Mouse (Mus musculus): ENCODE data around the gene Exoc6. TPM values are rescaled to one million over a fixed set of nuclear protein-coding genes. Genes with fewer than 3 reads are reported as not detected.

The Exoc6 gene
- polyA plus RNA-seq, 1 experiment from 2014 or later, result 18.9 TPM

- 77% methylated on average over 12 of the region's 12 CpGs for WGBS (ENCODE audit: insufficient replicate concordance)
- ATAC-seq (no peak), DNase-seq (no peak)
- TF ChIP-seq EP300 (IDR thresholded peaks at IDR 0.05; ENCODE audit: low read depth) (no peak), CTCF (IDR thresholded peaks at IDR 0.05; ENCODE audit: low read depth) (no peak)
- Histone ChIP-seq H3K4me3 (ENCODE audit: low read depth, low read length) (no peak overlapping the region), H3K9me3 (ENCODE audit: low read length) (no peaks in the 10 kb centered on the region), H3K4me1 (ENCODE audit: insufficient read depth) (no peaks in the 10 kb centered on the region), H3K36me3 (replicated peaks; ENCODE audit: insufficient read depth, low read length) (no peaks in the 10 kb centered on the region), H3K27ac (ENCODE audit: low read depth) (no peak overlapping the region), H3K9ac (replicated peaks) (no peak overlapping the region), H3K27me3 (ENCODE audit: insufficient read depth, low read length) (no peaks in the 10 kb centered on the region), H3K4me2 (ENCODE audit: low read depth, low read length) (no peak overlapping the region)
Observed at GRCm38 (mm10) chr19:37716524-37717175, 166.4 kb downstream of the Exoc6 start.

GRCm38 (mm10) chr19:37719166-37719565, 168.9 kb downstream of the Exoc6 start:
- no peak overlapping the region for H3K4me2 ChIP-seq (ENCODE audit: low read depth, low read length)
- no peaks in the 10 kb centered on the region for H3K27me3 ChIP-seq (ENCODE audit: insufficient read depth, low read length)
- H3K9me3 ChIP-seq (ENCODE audit: low read length), result no peaks in the 10 kb centered on the region
- no peak for DNase-seq
- H3K9ac ChIP-seq (replicated peaks), result no peak overlapping the region
- H3K27ac ChIP-seq (ENCODE audit: low read depth), result no peak overlapping the region
- H3K4me3 ChIP-seq (ENCODE audit: low read depth, low read length), result no peak overlapping the region
- no peaks in the 10 kb centered on the region for H3K4me1 ChIP-seq (ENCODE audit: insufficient read depth)
- no peak for TF ChIP-seq EP300 (IDR thresholded peaks at IDR 0.05; ENCODE audit: low read depth)
- TF ChIP-seq CTCF (IDR thresholded peaks at IDR 0.05; ENCODE audit: low read depth), result no peak
- ATAC-seq, result no peak
- H3K36me3 ChIP-seq (replicated peaks; ENCODE audit: insufficient read depth, low read length), result no peaks in the 10 kb centered on the region
- WGBS (ENCODE audit: insufficient replicate concordance), result 27% methylated on average over 1 of the region's 1 CpGs

GRCm38 (mm10) chr19:37724591-37724990, 174.4 kb downstream of the Exoc6 start:
- TF ChIP-seq EP300 (IDR thresholded peaks at IDR 0.05; ENCODE audit: low read depth) (no peak), CTCF (IDR thresholded peaks at IDR 0.05; ENCODE audit: low read depth) (no peak)
- Histone ChIP-seq H3K9me3 (ENCODE audit: low read length) (no peaks in the 10 kb centered on the region), H3K27me3 (ENCODE audit: insufficient read depth, low read length) (no peaks in the 10 kb centered on the region), H3K36me3 (replicated peaks; ENCODE audit: insufficient read depth, low read length) (no peaks in the 10 kb centered on the region), H3K4me1 (ENCODE audit: insufficient read depth) (no peaks in the 10 kb centered on the region), H3K4me2 (ENCODE audit: low read depth, low read length) (no peak overlapping the region), H3K27ac (ENCODE audit: low read depth) (no peak overlapping the region), H3K9ac (replicated peaks) (no peak overlapping the region), H3K4me3 (ENCODE audit: low read depth, low read length) (no peak overlapping the region)
- DNase-seq, result no peak
- ATAC-seq, result no peak
- 84% methylated on average over 5 of the region's 5 CpGs for WGBS (ENCODE audit: insufficient replicate concordance)

GRCm38 (mm10) chr19:37726585-37726984, 176.4 kb downstream of the Exoc6 start:
- no peaks in the 10 kb centered on the region for H3K27me3 ChIP-seq (ENCODE audit: insufficient read depth, low read length)
- no peak for DNase-seq
- H3K9ac ChIP-seq (replicated peaks), result no peak overlapping the region
- no peak for ATAC-seq
- H3K36me3 ChIP-seq (replicated peaks; ENCODE audit: insufficient read depth, low read length), result no peaks in the 10 kb centered on the region
- no peak overlapping the region for H3K4me3 ChIP-seq (ENCODE audit: low read depth, low read length)
- WGBS (ENCODE audit: insufficient replicate concordance), result 83% methylated on average over 7 of the region's 7 CpGs
- TF ChIP-seq CTCF (IDR thresholded peaks at IDR 0.05; ENCODE audit: low read depth) (no peak), EP300 (IDR thresholded peaks at IDR 0.05; ENCODE audit: low read depth) (no peak)
- no peak overlapping the region for H3K27ac ChIP-seq (ENCODE audit: low read depth)
- H3K4me2 ChIP-seq (ENCODE audit: low read depth, low read length), result no peak overlapping the region
- H3K9me3 ChIP-seq (ENCODE audit: low read length), result no peaks in the 10 kb centered on the region
- no peaks in the 10 kb centered on the region for H3K4me1 ChIP-seq (ENCODE audit: insufficient read depth)

- no peak overlapping the region for H3K4me2 ChIP-seq (ENCODE audit: low read depth, low read length)
- no peak for TF ChIP-seq EP300 (IDR thresholded peaks at IDR 0.05; ENCODE audit: low read depth)
- TF ChIP-seq CTCF (IDR thresholded peaks at IDR 0.05; ENCODE audit: low read depth), result no peak
- ATAC-seq (no peak), DNase-seq (no peak)
- no peaks in the 10 kb centered on the region for H3K4me1 ChIP-seq (ENCODE audit: insufficient read depth)
- no peak overlapping the region for H3K27ac ChIP-seq (ENCODE audit: low read depth)
- no peak overlapping the region for H3K4me3 ChIP-seq (ENCODE audit: low read depth, low read length)
- no peaks in the 10 kb centered on the region for H3K27me3 ChIP-seq (ENCODE audit: insufficient read depth, low read length)
- H3K9me3 ChIP-seq (ENCODE audit: low read length), result no peaks in the 10 kb centered on the region
- no peaks in the 10 kb centered on the region for H3K36me3 ChIP-seq (replicated peaks; ENCODE audit: insufficient read depth, low read length)
- no peak overlapping the region for H3K9ac ChIP-seq (replicated peaks)
- 92% methylated on average over 2 of the region's 2 CpGs for WGBS (ENCODE audit: insufficient replicate concordance)
Observed at GRCm38 (mm10) chr19:37727366-37727765, 177.1 kb downstream of the Exoc6 start.

Other genes with a start within 250 kb of the Exoc6 start
- gene Ide, start 212.6 kb upstream of the Exoc6 start, polyA plus RNA-seq (2015; fragmentation: Nextera tagmentation; extraction: Ambion mirVana), result 12.8 and 16.5 TPM in 2 replicates
- 16.0 and 20.7 TPM in 2 replicates for gene Kif11, start 174.0 kb upstream of the Exoc6 start, polyA plus RNA-seq (2015; fragmentation: Nextera tagmentation; extraction: Ambion mirVana)
- 54.5 and 56.4 TPM in 2 replicates for gene Hhex, start 115.6 kb upstream of the Exoc6 start, polyA plus RNA-seq (2015; fragmentation: Nextera tagmentation; extraction: Ambion mirVana)
- not detected in 2 replicates for gene Cyp26c1, start 135.2 kb downstream of the Exoc6 start, polyA plus RNA-seq (2015; fragmentation: Nextera tagmentation; extraction: Ambion mirVana)
- 0.21 and 0.25 TPM in 2 replicates for gene Cyp26a1, start 147.4 kb downstream of the Exoc6 start, polyA plus RNA-seq (2015; fragmentation: Nextera tagmentation; extraction: Ambion mirVana)